Mouse (Mus musculus) heart, postnatal 0 days (tissue): Measurements from ENCODE around the gene Nsmce4a.

ENCODE experiments used
- CTCF ChIP-seq: IDR thresholded peaks from 2 replicates; pipeline ENCODE4 v1.5.1; 2016; ENCODE audit warnings: antibody characterized with exemption, control low read depth, low read depth
- EP300 ChIP-seq: IDR thresholded peaks from 2 replicates; pipeline ENCODE4 v1.6.1; 2016; ENCODE audit warnings: antibody characterized with exemption, low read depth

DNA sequence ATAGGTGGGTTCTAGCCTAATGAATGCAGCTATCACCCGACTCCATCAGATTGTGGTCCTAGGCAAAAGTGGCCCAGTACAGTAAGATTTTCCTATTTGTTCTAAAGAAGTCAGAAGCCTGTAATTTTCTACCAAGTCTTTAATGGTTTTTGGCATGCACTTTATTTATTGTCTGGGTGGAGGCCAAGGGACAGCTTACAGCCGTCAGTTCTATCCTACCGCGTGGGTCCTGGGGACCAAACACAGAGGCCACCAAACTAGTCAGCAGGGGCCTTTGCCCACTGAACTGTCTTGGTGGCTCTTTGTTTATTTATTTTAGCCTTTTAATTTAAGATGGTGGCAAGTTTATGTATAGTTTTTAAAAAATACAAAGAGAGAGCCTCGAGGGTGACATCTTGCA is 5.7 kb upstream of the Nsmce4a start:
- TF ChIP-seq CTCF (no peak), EP300 (no peak)
